Mouse (Mus musculus): ENCODE data around the gene Bri3.

Bri3 gene

GRCm38 (mm10) chr5:144243901-144244487, at the start of gene Bri3:
Gene Bri3, plus strand, starts transcription at chr5:144244437.
- DNase-seq: no peak

GRCm38 (mm10) chr5:144195567-144195966, 48.7 kb upstream of the Bri3 start:
- no peak for DNase-seq

GRCm38 (mm10) chr5:144200616-144201015, 43.6 kb upstream of the Bri3 start:
- DNase-seq: no peak

- no peak for DNase-seq
Measured at GRCm38 (mm10) chr5:144202430-144202829, 41.8 kb upstream of the Bri3 start.

- no peak for DNase-seq
Measured at GRCm38 (mm10) chr5:144203398-144203959, 40.8 kb upstream of the Bri3 start.

- no peak for DNase-seq
Measured at GRCm38 (mm10) chr5:144204303-144204702, 39.9 kb upstream of the Bri3 start.

- DNase-seq: no peak
Measured at GRCm38 (mm10) chr5:144204911-144205310, 39.3 kb upstream of the Bri3 start.

- no peak for DNase-seq
Measured at GRCm38 (mm10) chr5:144206069-144206468, 38.2 kb upstream of the Bri3 start.

- peak; percentile 62 for DNase-seq
Measured at GRCm38 (mm10) chr5:144207478-144207877, 36.8 kb upstream of the Bri3 start.

GRCm38 (mm10) chr5:144214453-144214852, 29.8 kb upstream of the Bri3 start:
- peak; percentile 58 for DNase-seq

- DNase-seq: no peak
Measured at GRCm38 (mm10) chr5:144215992-144216391, 28.2 kb upstream of the Bri3 start.

GRCm38 (mm10) chr5:144218061-144218460, 26.2 kb upstream of the Bri3 start:
- DNase-seq: no peak

- DNase-seq: no peak
Measured at GRCm38 (mm10) chr5:144219306-144219705, 24.9 kb upstream of the Bri3 start.

- no peak for DNase-seq
Measured at GRCm38 (mm10) chr5:144219936-144220335, 24.3 kb upstream of the Bri3 start.

- DNase-seq: no peak
Measured at GRCm38 (mm10) chr5:144221305-144221704, 22.9 kb upstream of the Bri3 start.

GRCm38 (mm10) chr5:144222811-144223502, 21.3 kb upstream of the Bri3 start:
- no peak for DNase-seq

GRCm38 (mm10) chr5:144223503-144223862, 20.8 kb upstream of the Bri3 start, which contains the start of gene Tecpr1:
Gene Tecpr1, minus strand, starts transcription at chr5:144223615.
- peak; percentile 95 for DNase-seq

GRCm38 (mm10) chr5:144223899-144224816, 20.1 kb upstream of the Bri3 start:
- no peak for DNase-seq

- DNase-seq: no peak
Measured at GRCm38 (mm10) chr5:144226220-144226619, 18.0 kb upstream of the Bri3 start.

- DNase-seq: no peak
Measured at GRCm38 (mm10) chr5:144230216-144230615, 14.0 kb upstream of the Bri3 start.

- DNase-seq: no peak
Measured at GRCm38 (mm10) chr5:144231410-144231809, 12.8 kb upstream of the Bri3 start.

GRCm38 (mm10) chr5:144232531-144232930, 11.7 kb upstream of the Bri3 start:
- no peak for DNase-seq

- DNase-seq: no peak
Measured at GRCm38 (mm10) chr5:144234222-144234621, 10.0 kb upstream of the Bri3 start.
